7 mouse cellular contexts compared by ENCODE assay signal in genomic region chr1:180330707-180331545, GRCm38 (mm10). TPM values are rescaled to one million over a fixed set of nuclear protein-coding genes. Genes with fewer than 3 reads are reported as not detected.
DNase-seq lines count a peak whose midpoint lies in the region; ATAC-seq and TF ChIP-seq lines count a peak whose summit lies in the region.

No protein-coding gene starts in this region.

- WGBS in heart, embryonic 13.5 days: under 1% methylated on average over 56 of the region's 58 CpGs
- WGBS in midbrain, embryonic 10.5 days: under 1% methylated on average over 58 of the region's 58 CpGs

- no peak for ATAC-seq in G1E (ENCODE audit: extremely low read depth, insufficient number of reproducible peaks, low FRiP score, poor library complexity, severe bottlenecking)
- peak; percentile 7 for ATAC-seq in common myeloid progenitor, adult 5-6 weeks (replicated peaks; ENCODE audit: low read depth, poor library complexity, severe bottlenecking)
- ATAC-seq in heart, embryonic 13.5 days (ENCODE audit: extremely low read depth, insufficient number of reproducible peaks, low FRiP score, low TSS enrichment): peak; percentile 45

- H3K27me3 ChIP-seq in G1E (ENCODE audit: insufficient read depth, low read length): peaks cover 13% of the 10 kb centered on the region; the same call in 1 of the 2 replicates
- peaks cover 32% of the 10 kb centered on the region for H3K27me3 ChIP-seq in heart, embryonic 13.5 days (replicated peaks)
- peaks cover 65% of the 10 kb centered on the region for H3K27me3 ChIP-seq in midbrain, embryonic 10.5 days (ENCODE audit: low read depth, poor library complexity, severe bottlenecking)

- peaks cover 68% of the 10 kb centered on the region for H3K4me1 ChIP-seq in G1E (ENCODE audit: insufficient read depth, low read depth, low read length)
- H3K4me1 ChIP-seq in heart, embryonic 13.5 days: peaks cover 60% of the 10 kb centered on the region
- peaks cover 53% of the 10 kb centered on the region for H3K4me1 ChIP-seq in midbrain, embryonic 10.5 days

- peak overlapping the region; percentile 99 for H3K4me2 ChIP-seq in heart, embryonic 13.5 days

- H3K36me3 ChIP-seq in G1E (replicated peaks): peaks cover 40% of the 10 kb centered on the region
- H3K36me3 ChIP-seq in heart, embryonic 13.5 days: peaks cover 18% of the 10 kb centered on the region; the same call in 1 of the 2 replicates
- no peaks in the 10 kb centered on the region for H3K36me3 ChIP-seq in midbrain, embryonic 10.5 days

- H3K4me3 ChIP-seq in G1E (ENCODE audit: low read depth, low read length): peak overlapping the region; percentile 85
- peak overlapping the region; percentile 81 for H3K4me3 ChIP-seq in heart, embryonic 13.5 days
- peak overlapping the region; percentile 73 for H3K4me3 ChIP-seq in midbrain, embryonic 10.5 days

- peak overlapping the region; percentile 93 for H3K9ac ChIP-seq in heart, embryonic 13.5 days

- DNase-seq in CD4-positive helper T cell, adult 2 months (ENCODE audit: low read depth, low spot score): peak; percentile 65
- peak; percentile 22 for DNase-seq in G1E (ENCODE audit: low spot score)
- DNase-seq in kidney, postnatal 36 days: peak; percentile 21 to 64
- DNase-seq in midbrain, embryonic 10.5 days (ENCODE audit: low spot score): peak; percentile 76
- DNase-seq in spleen, postnatal 4 days (ENCODE audit: low spot score in 2 of 2): peak; percentile 25 to 74

- no peaks in the 10 kb centered on the region for H3K9me3 ChIP-seq in G1E (replicated peaks)
- H3K9me3 ChIP-seq in heart, embryonic 13.5 days: no peaks in the 10 kb centered on the region
- no peaks in the 10 kb centered on the region for H3K9me3 ChIP-seq in midbrain, embryonic 10.5 days (replicated peaks)

- TF ChIP-seq CTCF in G1E (IDR thresholded peaks at IDR 0.05; ENCODE audit: low read depth, low read length): no peak

- H3K27ac ChIP-seq in heart, embryonic 13.5 days (replicated peaks): peak overlapping the region; percentile 92
- H3K27ac ChIP-seq in midbrain, embryonic 10.5 days (replicated peaks): peak overlapping the region; percentile 86

RNA-seq across cellular contexts. Expression of gene Itpkb, which starts 0.6 kb away (rescaled TPM):
- 17.2 and 17.8 TPM in 2 replicates for total RNA-seq in G1E (2014; fragmentation: Nextera tagmentation)
- 12.8 and 14.6 TPM in 2 replicates for total RNA-seq in G1E (2017)
- 13.5 and 16.9 TPM in 2 replicates for polyA plus RNA-seq in G1E (2012)
- 10.2 and 15.9 TPM in 2 replicates for total RNA-seq in common myeloid progenitor, adult 5-6 weeks (2017)
- 5.0 and 5.1 TPM in 2 replicates for polyA plus RNA-seq in heart, embryonic 13.5 days (2015; fragmentation: Nextera tagmentation; extraction: Ambion mirVana)
- polyA plus RNA-seq in midbrain, embryonic 10.5 days (2016; fragmentation: Nextera tagmentation; extraction: Ambion mirVana): 2.2 and 2.8 TPM in 2 replicates

Comparison
In these comparisons a context has a peak if more than half of its experiments do, and no peak if none do; other contexts are left out.
1. DNase-seq: peak in every context shown above with its lines; median percentile 76 in midbrain, embryonic 10.5 days; 65 in CD4-positive helper T cell, adult 2 months; 50 in spleen, postnatal 4 days; 42 in kidney, postnatal 36 days; 22 in G1E.